Mouse (Mus musculus) monocyte, adult 5-6 weeks (primary cell): ENCODE results near the gene Acad12. TPM values are rescaled to one million over a fixed set of nuclear protein-coding genes. Genes with fewer than 3 reads are reported as not detected.

Experiments used
- total RNA-seq: library from RNA; stranded (forward); fragments of 200-1000, 200-491, 200-594 nt; gene quantifications from 3 replicates; pipeline ENCODE4 v1.2.3, GENCODE M21; 2017

Acad12 gene
- total RNA-seq, 1 experiment from 2014 or later, result 0.10 TPM

Other genes starting within 250 kb of the Acad12 start
- 146 to 183 TPM (median 155 TPM) in 3 replicates for gene Trafd1, start 233.3 kb downstream of the Acad12 start, total RNA-seq
- 11.7 to 38.6 TPM (median 24.4 TPM) in 3 replicates for gene Naa25, start 221.0 kb downstream of the Acad12 start, total RNA-seq
- gene Tmem116, start 167.0 kb downstream of the Acad12 start, total RNA-seq, result 0.53 TPM in 1 of 3 replicates, not detected in the others
- 290 to 464 TPM (median 461 TPM) in 3 replicates for gene Erp29, start 166.4 kb downstream of the Acad12 start, total RNA-seq
- 0.57 TPM in 1 of 3 replicates, not detected in the others for gene Adam1b, start 115.5 kb downstream of the Acad12 start, total RNA-seq
- gene Adam1a, start 73.5 kb downstream of the Acad12 start, total RNA-seq, result 4.0 to 6.5 TPM (median 4.4 TPM) in 3 replicates
- not detected in 3 replicates for gene Gm42878, start 73.5 kb downstream of the Acad12 start, total RNA-seq
- 129 to 201 TPM (median 159 TPM) in 3 replicates for gene Mapkapk5, start 73.0 kb downstream of the Acad12 start, total RNA-seq
- gene Aldh2, start 25.1 kb downstream of the Acad12 start, total RNA-seq, result 233 to 306 TPM (median 259 TPM) in 3 replicates
- gene Acad10, start 41.6 kb upstream of the Acad12 start, total RNA-seq, result 1.7 to 3.4 TPM (median 2.6 TPM) in 3 replicates
- gene Brap, start 41.6 kb upstream of the Acad12 start, total RNA-seq, result 109 to 124 TPM (median 113 TPM) in 3 replicates
- gene Atxn2, start 92.4 kb upstream of the Acad12 start, total RNA-seq, result 24.4 to 49.0 TPM (median 40.7 TPM) in 3 replicates
- gene Sh2b3, start 218.7 kb upstream of the Acad12 start, total RNA-seq, result 37.3 to 51.6 TPM (median 46.2 TPM) in 3 replicates
- 1.6 to 2.0 TPM (median 1.6 TPM) in 3 replicates for gene Pheta1, start 230.0 kb upstream of the Acad12 start, total RNA-seq